Mouse (Mus musculus): ENCODE measurements around the gene Cog3. TPM values are rescaled to one million over a fixed set of nuclear protein-coding genes. Genes with fewer than 3 reads are reported as not detected.

Gene Cog3
- polyA plus RNA-seq, 1 experiment from 2014 or later, result 25.4 TPM

GRCm38 (mm10) chr14:75722816-75723215, 31.5 kb downstream of the Cog3 start:
- Histone ChIP-seq H3K9ac (replicated peaks; ENCODE audit: low read length) (no peak overlapping the region), H3K4me2 (ENCODE audit: low read length) (no peak overlapping the region), H3K9me3 (ENCODE audit: control insufficient read depth, low read length) (no peaks in the 10 kb centered on the region), H3K4me1 (ENCODE audit: control insufficient read depth, insufficient read depth, low read length) (no peaks in the 10 kb centered on the region), H3K4me3 (replicated peaks; ENCODE audit: low read depth, low read length) (no peak overlapping the region), H3K27ac (replicated peaks; ENCODE audit: low read depth, low read length) (no peak overlapping the region), H3K27me3 (ENCODE audit: control insufficient read depth, insufficient read depth, low read length) (no peaks in the 10 kb centered on the region), H3K36me3 (ENCODE audit: control insufficient read depth, insufficient read depth, low read length) (peaks cover 69% of the 10 kb centered on the region)
- 94% methylated on average over 2 of the region's 2 CpGs for WGBS
- DNase-seq (no peak), ATAC-seq (ENCODE audit: low FRiP score, low TSS enrichment) (no peak)

GRCm38 (mm10) chr14:75721977-75722563, 32.2 kb downstream of the Cog3 start:
- no peak overlapping the region for H3K4me2 ChIP-seq (ENCODE audit: low read length)
- no peak overlapping the region for H3K4me3 ChIP-seq (replicated peaks; ENCODE audit: low read depth, low read length)
- no peak overlapping the region for H3K27ac ChIP-seq (replicated peaks; ENCODE audit: low read depth, low read length)
- H3K9me3 ChIP-seq (ENCODE audit: control insufficient read depth, low read length), result no peaks in the 10 kb centered on the region
- peaks cover 69% of the 10 kb centered on the region for H3K36me3 ChIP-seq (ENCODE audit: control insufficient read depth, insufficient read depth, low read length)
- DNase-seq (peak; percentile 94), ATAC-seq (ENCODE audit: low FRiP score, low TSS enrichment) (no peak; the same call in 1 of the 2 replicates)
- H3K27me3 ChIP-seq (ENCODE audit: control insufficient read depth, insufficient read depth, low read length), result no peaks in the 10 kb centered on the region
- no peaks in the 10 kb centered on the region for H3K4me1 ChIP-seq (ENCODE audit: control insufficient read depth, insufficient read depth, low read length)
- 59% methylated on average over 12 of the region's 12 CpGs for WGBS
- H3K9ac ChIP-seq (replicated peaks; ENCODE audit: low read length), result no peak overlapping the region

- Histone ChIP-seq H3K36me3 (ENCODE audit: control insufficient read depth, insufficient read depth, low read length) (peaks cover 74% of the 10 kb centered on the region), H3K4me1 (ENCODE audit: control insufficient read depth, insufficient read depth, low read length) (no peaks in the 10 kb centered on the region), H3K4me2 (ENCODE audit: low read length) (no peak overlapping the region), H3K27ac (replicated peaks; ENCODE audit: low read depth, low read length) (no peak overlapping the region), H3K27me3 (ENCODE audit: control insufficient read depth, insufficient read depth, low read length) (no peaks in the 10 kb centered on the region), H3K4me3 (replicated peaks; ENCODE audit: low read depth, low read length) (no peak overlapping the region), H3K9me3 (ENCODE audit: control insufficient read depth, low read length) (no peaks in the 10 kb centered on the region), H3K9ac (replicated peaks; ENCODE audit: low read length) (no peak overlapping the region)
- ATAC-seq (ENCODE audit: low FRiP score, low TSS enrichment) (no peak), DNase-seq (no peak)
- 92% methylated on average over 5 of the region's 5 CpGs for WGBS
Observed at GRCm38 (mm10) chr14:75720121-75720520, 34.2 kb downstream of the Cog3 start.

GRCm38 (mm10) chr14:75716410-75716809, 37.9 kb downstream of the Cog3 start:
- no peak for DNase-seq
- no peak overlapping the region for H3K9ac ChIP-seq (replicated peaks; ENCODE audit: low read length)
- H3K4me2 ChIP-seq (ENCODE audit: low read length), result no peak overlapping the region
- H3K27me3 ChIP-seq (ENCODE audit: control insufficient read depth, insufficient read depth, low read length), result no peaks in the 10 kb centered on the region
- H3K4me3 ChIP-seq (replicated peaks; ENCODE audit: low read depth, low read length), result no peak overlapping the region
- H3K36me3 ChIP-seq (ENCODE audit: control insufficient read depth, insufficient read depth, low read length), result peaks cover 82% of the 10 kb centered on the region
- no peaks in the 10 kb centered on the region for H3K4me1 ChIP-seq (ENCODE audit: control insufficient read depth, insufficient read depth, low read length)
- no peak overlapping the region for H3K27ac ChIP-seq (replicated peaks; ENCODE audit: low read depth, low read length)
- WGBS, result 95% methylated on average over 4 of the region's 4 CpGs
- H3K9me3 ChIP-seq (ENCODE audit: control insufficient read depth, low read length), result no peaks in the 10 kb centered on the region
- ATAC-seq (ENCODE audit: low FRiP score, low TSS enrichment), result no peak

- H3K9me3 ChIP-seq (ENCODE audit: control insufficient read depth, low read length), result no peaks in the 10 kb centered on the region
- H3K4me3 ChIP-seq (replicated peaks; ENCODE audit: low read depth, low read length), result no peak overlapping the region
- no peak overlapping the region for H3K4me2 ChIP-seq (ENCODE audit: low read length)
- DNase-seq, result peak; percentile 65
- 81% methylated on average over 4 of the region's 4 CpGs for WGBS
- no peak for ATAC-seq (ENCODE audit: low FRiP score, low TSS enrichment)
- peaks cover 81% of the 10 kb centered on the region for H3K36me3 ChIP-seq (ENCODE audit: control insufficient read depth, insufficient read depth, low read length)
- no peaks in the 10 kb centered on the region for H3K4me1 ChIP-seq (ENCODE audit: control insufficient read depth, insufficient read depth, low read length)
- no peak overlapping the region for H3K9ac ChIP-seq (replicated peaks; ENCODE audit: low read length)
- no peak overlapping the region for H3K27ac ChIP-seq (replicated peaks; ENCODE audit: low read depth, low read length)
- no peaks in the 10 kb centered on the region for H3K27me3 ChIP-seq (ENCODE audit: control insufficient read depth, insufficient read depth, low read length)
Observed at GRCm38 (mm10) chr14:75713661-75714060, 40.7 kb downstream of the Cog3 start.

GRCm38 (mm10) chr14:75712687-75713086, 41.6 kb downstream of the Cog3 start:
- 90% methylated on average over 5 of the region's 5 CpGs for WGBS
- Histone ChIP-seq H3K9ac (replicated peaks; ENCODE audit: low read length) (no peak overlapping the region), H3K4me1 (ENCODE audit: control insufficient read depth, insufficient read depth, low read length) (no peaks in the 10 kb centered on the region), H3K27me3 (ENCODE audit: control insufficient read depth, insufficient read depth, low read length) (no peaks in the 10 kb centered on the region), H3K27ac (replicated peaks; ENCODE audit: low read depth, low read length) (no peak overlapping the region), H3K4me2 (ENCODE audit: low read length) (no peak overlapping the region), H3K36me3 (ENCODE audit: control insufficient read depth, insufficient read depth, low read length) (peaks cover 78% of the 10 kb centered on the region), H3K9me3 (ENCODE audit: control insufficient read depth, low read length) (no peaks in the 10 kb centered on the region), H3K4me3 (replicated peaks; ENCODE audit: low read depth, low read length) (no peak overlapping the region)
- no peak for ATAC-seq (ENCODE audit: low FRiP score, low TSS enrichment)
- DNase-seq, result no peak

GRCm38 (mm10) chr14:75711731-75712130, 42.6 kb downstream of the Cog3 start:
- WGBS, result 94% methylated on average over 3 of the region's 3 CpGs
- Histone ChIP-seq H3K4me1 (ENCODE audit: control insufficient read depth, insufficient read depth, low read length) (no peaks in the 10 kb centered on the region), H3K27me3 (ENCODE audit: control insufficient read depth, insufficient read depth, low read length) (no peaks in the 10 kb centered on the region), H3K4me2 (ENCODE audit: low read length) (no peak overlapping the region), H3K9ac (replicated peaks; ENCODE audit: low read length) (no peak overlapping the region), H3K36me3 (ENCODE audit: control insufficient read depth, insufficient read depth, low read length) (peaks cover 74% of the 10 kb centered on the region), H3K27ac (replicated peaks; ENCODE audit: low read depth, low read length) (no peak overlapping the region), H3K9me3 (ENCODE audit: control insufficient read depth, low read length) (no peaks in the 10 kb centered on the region), H3K4me3 (replicated peaks; ENCODE audit: low read depth, low read length) (no peak overlapping the region)
- DNase-seq, result no peak
- no peak for ATAC-seq (ENCODE audit: low FRiP score, low TSS enrichment)

- Histone ChIP-seq H3K4me3 (replicated peaks; ENCODE audit: low read depth, low read length) (no peak overlapping the region), H3K4me1 (ENCODE audit: control insufficient read depth, insufficient read depth, low read length) (no peaks in the 10 kb centered on the region), H3K27me3 (ENCODE audit: control insufficient read depth, insufficient read depth, low read length) (no peaks in the 10 kb centered on the region), H3K9ac (replicated peaks; ENCODE audit: low read length) (no peak overlapping the region), H3K9me3 (ENCODE audit: control insufficient read depth, low read length) (no peaks in the 10 kb centered on the region), H3K27ac (replicated peaks; ENCODE audit: low read depth, low read length) (no peak overlapping the region), H3K36me3 (ENCODE audit: control insufficient read depth, insufficient read depth, low read length) (peaks cover 63% of the 10 kb centered on the region), H3K4me2 (ENCODE audit: low read length) (no peak overlapping the region)
- ATAC-seq (ENCODE audit: low FRiP score, low TSS enrichment) (no peak), DNase-seq (no peak)
- 98% methylated on average over 1 of the region's 1 CpGs for WGBS
Observed at GRCm38 (mm10) chr14:75708986-75709385, 45.3 kb downstream of the Cog3 start.

GRCm38 (mm10) chr14:75707771-75708170, 46.5 kb downstream of the Cog3 start:
- Histone ChIP-seq H3K36me3 (ENCODE audit: control insufficient read depth, insufficient read depth, low read length) (peaks cover 70% of the 10 kb centered on the region), H3K27me3 (ENCODE audit: control insufficient read depth, insufficient read depth, low read length) (no peaks in the 10 kb centered on the region), H3K4me3 (replicated peaks; ENCODE audit: low read depth, low read length) (no peak overlapping the region), H3K9me3 (ENCODE audit: control insufficient read depth, low read length) (no peaks in the 10 kb centered on the region), H3K4me1 (ENCODE audit: control insufficient read depth, insufficient read depth, low read length) (no peaks in the 10 kb centered on the region), H3K27ac (replicated peaks; ENCODE audit: low read depth, low read length) (no peak overlapping the region), H3K4me2 (ENCODE audit: low read length) (no peak overlapping the region), H3K9ac (replicated peaks; ENCODE audit: low read length) (no peak overlapping the region)
- 28% methylated on average over 7 of the region's 7 CpGs for WGBS
- no peak for ATAC-seq (ENCODE audit: low FRiP score, low TSS enrichment)
- DNase-seq, result no peak

Measured in midbrain, embryonic 14.5 days (tissue).